Mouse (Mus musculus) MEL (cell line): ENCODE results near the gene Cdkl3. TPM values are rescaled to one million over a fixed set of nuclear protein-coding genes. Genes with fewer than 3 reads are reported as not detected.

Experiments used
- DNase-seq: peaks from one replicate; pipeline ENCODE4 v3.0.0; 2011; ENCODE audit warnings: low read depth, low spot score
- H3K27ac ChIP-seq: 2 replicates; pipeline ENCODE4 v1.5.1; 2012; ENCODE audit warnings: low read depth, mild to moderate bottlenecking, control low read depth, low read length, moderate library complexity; ENCODE audit not compliant: control insufficient read depth
- H3K27me3 ChIP-seq, 2 experiments: fragments of 150-350 bp in 1 of 2; sonication (generic) in 1 of 2; 2 replicates each; pipeline ENCODE4 v1.6.1; 2012; ENCODE audit warnings: low read length in 2 of 2, mild to moderate bottlenecking in 2 of 2, improper control_type of control experiment in 1 of 2, moderate library complexity in 1 of 2; ENCODE audit not compliant: insufficient read depth in 2 of 2, control insufficient read depth in 1 of 2
- H3K36me3 ChIP-seq, 2 experiments: 2 replicates each; pipeline ENCODE4 v1.6.1; 2012 to 2014; ENCODE audit warnings: low read length in 2 of 2, improper control_type of control experiment in 1 of 2, inconsistent platforms in 1 of 2, mild to moderate bottlenecking in 1 of 2; ENCODE audit not compliant: insufficient read depth in 2 of 2, control insufficient read depth in 1 of 2
- H3K4me1 ChIP-seq, 2 experiments: fragments of 150-350 bp in 1 of 2; sonication (generic) in 1 of 2; 2 replicates each; pipeline ENCODE4 v1.6.1; 2012; ENCODE audit warnings: low read length in 2 of 2, improper control_type of control experiment in 1 of 2, mild to moderate bottlenecking in 1 of 2; ENCODE audit not compliant: insufficient read depth in 2 of 2, control insufficient read depth in 1 of 2
- H3K4me3 ChIP-seq, 2 experiments: fragments of 150-350 bp in 1 of 2; sonication (generic) in 1 of 2; 2 replicates each; pipeline ENCODE4 v1.5.1; 2012; ENCODE audit warnings: low read depth in 2 of 2, low read length in 2 of 2, mild to moderate bottlenecking in 2 of 2, moderate library complexity in 2 of 2, control low read depth in 1 of 2, improper control_type of control experiment in 1 of 2; ENCODE audit not compliant: control insufficient read depth in 1 of 2, insufficient read depth in 1 of 2
- H3K79me2 ChIP-seq: 2 replicates; pipeline ENCODE4 v1.6.1; 2012; ENCODE audit warnings: mild to moderate bottlenecking, low read length, moderate library complexity; ENCODE audit not compliant: control insufficient read depth, poor library complexity, insufficient read depth
- H3K9ac ChIP-seq: 2 replicates; pipeline ENCODE4 v1.6.1; 2012; ENCODE audit warnings: low read depth, mild to moderate bottlenecking, control low read depth, low read length, moderate library complexity; ENCODE audit not compliant: control insufficient read depth, poor library complexity, severe bottlenecking
- H3K9me3 ChIP-seq: fragments of 150-350 bp; sonication (generic); replicated peaks from 2 replicates; pipeline ENCODE4 v1.6.1; 2012; ENCODE audit warnings: mild to moderate bottlenecking, low read length, improper control_type of control experiment, moderate library complexity; ENCODE audit not compliant: insufficient read depth
- CHD1 ChIP-seq: IDR thresholded peaks from 2 replicates; pipeline ENCODE4 v1.6.1; 2012; ENCODE audit warnings: low read depth, mild to moderate bottlenecking, inconsistent platforms, low read length, improper control_type of control experiment
- CHD2 ChIP-seq: IDR thresholded peaks from 2 replicates; pipeline ENCODE4 v1.6.1; 2011; ENCODE audit warnings: low read length, improper control_type of control experiment
- CTCF ChIP-seq, 3 experiments: IDR thresholded peaks in 2 of 3; conservative IDR thresholded peaks in 1 of 3; 2 replicates each; pipeline ENCODE4 v1.5.1; 2011 to 2012; ENCODE audit warnings: low read length in 3 of 3, low read depth in 2 of 3, mild to moderate bottlenecking in 2 of 3, improper control_type of control experiment in 1 of 3, inconsistent platforms in 1 of 3, mixed read lengths in 1 of 3, moderate library complexity in 1 of 3; ENCODE audit not compliant: control insufficient read depth in 1 of 3, insufficient read depth in 1 of 3, poor library complexity in 1 of 3, severe bottlenecking in 1 of 3
- EP300 ChIP-seq, 2 experiments: IDR thresholded peaks; 2 replicates each; pipeline ENCODE4 v1.6.1; 2011; ENCODE audit warnings: improper control_type of control experiment in 2 of 2, low read length in 2 of 2, low read depth in 1 of 2, mild to moderate bottlenecking in 1 of 2
- ETS1 ChIP-seq: IDR thresholded peaks from 2 replicates; pipeline ENCODE4 v1.6.1; 2012; ENCODE audit warnings: low read depth, mild to moderate bottlenecking, inconsistent platforms, low read length, improper control_type of control experiment, moderate library complexity
- GABPA ChIP-seq: IDR thresholded peaks from 2 replicates; pipeline ENCODE4 v1.6.1; 2012; ENCODE audit warnings: low read depth, mild to moderate bottlenecking, inconsistent platforms, low read length, improper control_type of control experiment, moderate library complexity
- JUND ChIP-seq: IDR thresholded peaks from 2 replicates; pipeline ENCODE4 v1.6.1; 2011; ENCODE audit warnings: low read depth, mild to moderate bottlenecking, improper control_type of control experiment, low read length
- KAT2A ChIP-seq: conservative IDR thresholded peaks from 2 replicates; pipeline ENCODE4 v1.6.1; 2012; ENCODE audit warnings: low read depth, low read length, improper control_type of control experiment, inconsistent platforms
- MAX ChIP-seq: IDR thresholded peaks from 2 replicates; pipeline ENCODE4 v1.6.1; 2011; ENCODE audit warnings: low read length, improper control_type of control experiment
- MAZ ChIP-seq: IDR thresholded peaks from 2 replicates; pipeline ENCODE4 v1.6.1; 2012; ENCODE audit warnings: low read depth, mild to moderate bottlenecking, inconsistent platforms, low read length, improper control_type of control experiment
- MXI1 ChIP-seq: IDR thresholded peaks from 2 replicates; pipeline ENCODE4 v1.6.1; 2011; ENCODE audit warnings: mild to moderate bottlenecking, low read depth, low read length, improper control_type of control experiment
- MYB ChIP-seq: IDR thresholded peaks from 2 replicates; pipeline ENCODE4 v1.6.1; 2011; ENCODE audit warnings: mild to moderate bottlenecking, low read depth, low read length, improper control_type of control experiment
- NELFE ChIP-seq: IDR thresholded peaks from 2 replicates; pipeline ENCODE4 v1.6.1; 2011; ENCODE audit warnings: low read depth, low read length, improper control_type of control experiment
- NRF1 ChIP-seq: IDR thresholded peaks from 2 replicates; pipeline ENCODE4 v1.6.1; 2014; ENCODE audit warnings: low read depth, mild to moderate bottlenecking, inconsistent platforms, low read length, improper control_type of control experiment, moderate library complexity; ENCODE audit not compliant: poor library complexity, insufficient read depth, severe bottlenecking
- POLR2A ChIP-seq, 2 experiments: IDR thresholded peaks; 2 replicates each; pipeline ENCODE4 v1.6.1; 2011 to 2012; ENCODE audit warnings: low read length in 2 of 2, mild to moderate bottlenecking in 2 of 2, control low read depth in 1 of 2, improper control_type of control experiment in 1 of 2, low read depth in 1 of 2, moderate library complexity in 1 of 2; ENCODE audit not compliant: control insufficient read depth in 1 of 2, insufficient read depth in 1 of 2, poor library complexity in 1 of 2
- POLR2AphosphoS2 ChIP-seq: IDR thresholded peaks from 2 replicates; pipeline ENCODE4 v1.6.1; 2011; ENCODE audit warnings: low read length, improper control_type of control experiment
- POLR2AphosphoS5 ChIP-seq: IDR thresholded peaks from 2 replicates; pipeline ENCODE4 v1.6.1; 2012; ENCODE audit warnings: low read depth, borderline replicate concordance, mild to moderate bottlenecking, inconsistent platforms, low read length, moderate library complexity, mixed read lengths
- RAD21 ChIP-seq: IDR thresholded peaks from 2 replicates; pipeline ENCODE4 v1.6.1; 2011; ENCODE audit warnings: mild to moderate bottlenecking, low read depth, low read length, improper control_type of control experiment
- RCOR1 ChIP-seq: IDR thresholded peaks from 2 replicates; pipeline ENCODE4 v1.6.1; 2012; ENCODE audit warnings: low read depth, mild to moderate bottlenecking, inconsistent platforms, low read length, improper control_type of control experiment
- SIN3A ChIP-seq: IDR thresholded peaks from 2 replicates; pipeline ENCODE4 v1.6.1; 2012; ENCODE audit warnings: low read length, improper control_type of control experiment, inconsistent platforms
- SMC3 ChIP-seq: IDR thresholded peaks from 2 replicates; pipeline ENCODE4 v1.6.1; 2011; ENCODE audit warnings: low read depth, low read length, improper control_type of control experiment
- TAL1 ChIP-seq: IDR thresholded peaks from 2 replicates; pipeline ENCODE4 v1.6.1; 2012; ENCODE audit warnings: mild to moderate bottlenecking, inconsistent platforms, low read length, moderate library complexity, mixed read lengths
- TBP ChIP-seq: IDR thresholded peaks from 2 replicates; pipeline ENCODE4 v1.8.0; 2011; ENCODE audit warnings: low read depth, low read length, improper control_type of control experiment
- TCF12 ChIP-seq: IDR thresholded peaks from 2 replicates; pipeline ENCODE4 v1.6.1; 2014; ENCODE audit warnings: low read depth, mild to moderate bottlenecking, inconsistent platforms, low read length, improper control_type of control experiment, moderate library complexity
- UBTF ChIP-seq: IDR thresholded peaks from 2 replicates; pipeline ENCODE4 v1.6.1; 2012; ENCODE audit warnings: low read depth, mild to moderate bottlenecking, inconsistent platforms, low read length, improper control_type of control experiment, moderate library complexity, borderline replicate concordance; ENCODE audit not compliant: insufficient read depth
- ZC3H11A ChIP-seq: IDR thresholded peaks from 2 replicates; pipeline ENCODE4 v1.6.1; 2012; ENCODE audit warnings: low read depth, mild to moderate bottlenecking, inconsistent platforms, low read length, improper control_type of control experiment
- ZKSCAN1 ChIP-seq: IDR thresholded peaks from 2 replicates; pipeline ENCODE4 v1.6.1; 2012; ENCODE audit warnings: low read depth, mild to moderate bottlenecking, inconsistent platforms, low read length, improper control_type of control experiment, moderate library complexity
- ZMIZ1 ChIP-seq: IDR thresholded peaks from 2 replicates; pipeline ENCODE4 v1.6.1; 2012; ENCODE audit warnings: low read depth, mild to moderate bottlenecking, inconsistent platforms, low read length, improper control_type of control experiment, moderate library complexity
- polyA plus RNA-seq, 2 experiments: library from polyadenylated mRNA; stranded (reverse) in 1 of 2; unstranded in 1 of 2; fragments of >175 nt in 1 of 2; fragments of >200 nt in 1 of 2; gene quantifications; 2 replicates each; pipeline versions ENCODE4 v1.2.1 to v1.2.4; 2012; ENCODE audit warnings: low replicate concordance in 2 of 2, low read depth in 1 of 2; ENCODE audit not compliant: insufficient read length in 2 of 2, insufficient read depth in 1 of 2, missing spikeins in 1 of 2
- total RNA-seq: library from RNA; depleted of rRNA; stranded (reverse); fragments of 300-350 nt; gene quantifications from 2 replicates; pipeline ENCODE4 v1.2.3, GENCODE M21; 2012

The Cdkl3 gene
- total and polyA plus RNA-seq, 3 experiments = 3.7 to 4.9 TPM; not detected in 1

GRCm38 (mm10) chr11:51960061-51960460 is 44.0 kb upstream of the Cdkl3 start:
- TF ChIP-seq RAD21 = no peak
- TF ChIP-seq SMC3 = no peak
- no peak for TF ChIP-seq NELFE
- no peak for TF ChIP-seq MYB
- no peak for TF ChIP-seq TBP
- TF ChIP-seq GABPA = no peak
- no peak for TF ChIP-seq TCF12
- no peak for TF ChIP-seq POLR2AphosphoS2
- no peak for TF ChIP-seq CHD2
- TF ChIP-seq SIN3A = no peak
- TF ChIP-seq MAX = no peak
- no peak for TF ChIP-seq ZKSCAN1
- H3K4me3 ChIP-seq = no peak overlapping the region

GRCm38 (mm10) chr11:51960967-51961471 is 43.0 kb upstream of the Cdkl3 start:
- no peak overlapping the region for H3K9ac ChIP-seq
- H3K79me2 ChIP-seq = no peaks in the 10 kb centered on the region

More at GRCm38 (mm10) chr11:51960061-51960460, 44.0 kb upstream of the Cdkl3 start:
- no peaks in the 10 kb centered on the region for H3K79me2 ChIP-seq
- no peak overlapping the region for H3K9ac ChIP-seq
- no peaks in the 10 kb centered on the region; a peak in 2 of 4 replicates for H3K27me3 ChIP-seq
- no peak for DNase-seq
- no peaks in the 10 kb centered on the region for H3K36me3 ChIP-seq
- 0 out of 4 replicates have a peak, but pooled peaks cover 0 to 2% of the 10 kb centered on the region in 2 experiments for H3K4me1 ChIP-seq
- H3K27ac ChIP-seq = no peak overlapping the region
- H3K9me3 ChIP-seq = no peaks in the 10 kb centered on the region

More at GRCm38 (mm10) chr11:51960967-51961471, 43.0 kb upstream of the Cdkl3 start:
- Histone ChIP-seq H3K36me3 (no peaks in the 10 kb centered on the region), H3K9me3 (no peaks in the 10 kb centered on the region), H3K27ac (no peak overlapping the region), H3K4me3 (no peak overlapping the region), H3K4me1 (0 out of 4 replicates have a peak, but pooled peaks cover 0 to 2% of the 10 kb centered on the region in 2 experiments), H3K27me3 (no peaks in the 10 kb centered on the region; a peak in 2 of 4 replicates)
- TF ChIP-seq TAL1 (no peak), NRF1 (no peak), ZKSCAN1 (no peak), MAZ (no peak), POLR2AphosphoS2 (no peak), JUND (no peak), ZC3H11A (peak; percentile 26; the same call in 1 of the 2 replicates), ETS1 (no peak), SMC3 (peak; percentile 33; the same call in 1 of the 2 replicates), CHD1 (no peak), ZMIZ1 (no peak), CHD2 (no peak), EP300 (IDR thresholded peaks at IDR 0.05; ENCODE audit: low read depth in 1 of 2, low read length in 2 of 2) (no peak), RAD21 (peak; percentile 13; the same call in 1 of the 2 replicates), KAT2A (no peak), POLR2A (IDR thresholded peaks at IDR 0.05; ENCODE audit: control insufficient read depth in 1 of 2, insufficient read depth in 1 of 2, low read depth in 1 of 2, low read length in 2 of 2, poor library complexity in 1 of 2) (no peak), GABPA (no peak), NELFE (no peak), CTCF (IDR thresholded peaks at IDR 0.05 in 2 of 3, conservative IDR thresholded peaks at IDR 0.05 in 1 of 3; ENCODE audit: control insufficient read depth in 1 of 3, insufficient read depth in 1 of 3, low read depth in 2 of 3, low read length in 3 of 3, poor library complexity in 1 of 3, severe bottlenecking in 1 of 3) (peak in 2 of 3 experiments; percentile 15 to 30; a peak in 2 of 6 replicates), MXI1 (no peak), RCOR1 (no peak), POLR2AphosphoS5 (no peak), UBTF (no peak), MAX (no peak)
- DNase-seq = peak; percentile 29
